Mouse (Mus musculus) neural tube, embryonic 10.5 days (tissue): ENCODE results near the gene Dock9.
"Not testable (repeated sequence)": the region's sequence is repeated elsewhere in the genome, so short reads cannot be mapped to it uniquely, and the experiment has no call there.

Experiments
- DNase-seq: peaks from one replicate; pipeline ENCODE4 v3.0.0-alpha.2; 2017; ENCODE audit warnings: low spot score; ENCODE audit errors: extremely low spot score

The Dock9 gene

GRCm38 (mm10) chr14:121705644-121706043 is 92.0 kb downstream of the Dock9 start:
- DNase-seq: no peak

GRCm38 (mm10) chr14:121702534-121702933 is 95.1 kb downstream of the Dock9 start:
- DNase-seq: no peak

- DNase-seq: no peak
These were observed 97.6 kb downstream of the Dock9 start for GRCm38 (mm10) chr14:121700013-121700412.

GRCm38 (mm10) chr14:121698620-121698950 is 99.1 kb downstream of the Dock9 start:
- DNase-seq: no peak

GRCm38 (mm10) chr14:121697709-121698619 is 99.7 kb downstream of the Dock9 start:
- DNase-seq: peak; percentile 54

DNA sequence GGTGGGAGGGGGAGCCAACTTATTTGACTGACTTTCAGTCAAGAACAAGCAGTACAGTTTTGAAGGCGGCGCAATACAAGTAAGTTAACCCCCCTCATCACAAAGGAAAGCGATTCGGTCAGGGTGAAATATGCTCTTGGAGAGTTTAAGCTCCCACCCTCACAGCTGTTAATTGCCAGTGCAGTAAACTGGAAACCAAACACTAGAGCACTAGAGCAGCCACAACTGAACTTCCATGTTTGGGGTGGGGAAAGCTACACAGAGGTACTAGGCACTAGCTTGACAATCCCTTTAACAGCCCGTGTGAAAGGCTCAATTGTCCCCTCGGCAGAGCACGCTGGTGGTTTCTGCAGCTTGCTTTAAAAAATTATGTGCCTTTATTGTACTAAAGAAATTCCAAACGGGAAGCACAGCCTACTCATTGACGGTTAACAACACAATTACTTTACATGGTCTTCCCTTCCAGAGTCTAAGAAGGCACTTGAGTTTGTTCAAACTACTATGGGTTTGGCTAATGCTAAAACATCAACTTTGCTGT is 100.4 kb downstream of the Dock9 start:
- DNase-seq: peak; percentile 18

- DNase-seq: no peak
These were observed 101.1 kb downstream of the Dock9 start for GRCm38 (mm10) chr14:121696429-121697118.

- DNase-seq: no peak
These were observed 102.9 kb downstream of the Dock9 start for GRCm38 (mm10) chr14:121694706-121695105.

DNA sequence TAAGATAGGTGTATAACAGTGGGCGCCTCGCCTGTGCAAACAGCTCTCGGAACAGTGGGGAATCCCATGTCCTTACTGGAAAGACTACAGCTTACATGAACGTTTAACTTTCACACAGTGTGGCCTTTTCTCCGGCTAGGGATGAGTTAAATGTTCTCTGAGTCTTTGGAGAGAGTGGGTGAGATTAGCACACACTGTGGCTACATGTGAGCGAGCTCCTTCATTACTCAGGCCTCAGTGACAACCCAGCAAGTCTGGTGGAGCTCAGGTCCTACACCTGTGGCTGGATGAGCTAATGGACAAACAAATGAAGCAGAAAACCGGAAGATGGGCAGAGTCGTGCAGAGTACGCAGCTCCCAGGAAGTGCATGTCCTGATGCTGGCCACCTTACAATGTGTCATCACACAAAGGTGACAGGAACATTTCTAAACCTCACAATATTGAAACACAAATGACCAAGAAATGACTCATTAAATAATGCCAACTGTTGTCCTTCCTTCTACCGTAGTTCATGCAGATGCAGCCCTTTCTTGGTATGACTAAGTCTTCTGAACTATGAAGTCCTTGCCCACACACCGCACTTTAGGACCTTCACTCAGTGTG is 103.5 kb downstream of the Dock9 start:
- DNase-seq: no peak

DNA sequence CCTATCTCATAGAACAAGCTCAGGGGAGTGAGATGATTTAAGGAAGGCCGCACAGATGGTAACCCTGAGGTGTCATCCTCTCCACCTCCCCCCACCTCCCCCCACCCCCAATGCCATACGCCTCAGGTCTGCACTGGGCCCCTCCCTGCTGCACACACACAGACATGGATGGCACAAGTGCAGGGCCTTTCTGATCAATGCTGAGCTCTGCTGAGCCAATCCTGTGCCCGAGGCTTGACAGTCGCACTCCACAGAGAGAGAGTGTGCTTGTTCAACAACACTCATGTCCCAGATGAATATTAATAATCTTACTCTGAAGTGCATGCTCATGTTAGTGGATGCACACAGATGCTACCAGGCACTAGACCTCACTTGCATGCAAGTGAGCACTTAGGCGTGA is 108.0 kb downstream of the Dock9 start:
- DNase-seq: not testable (repeated sequence)

GRCm38 (mm10) chr14:121688175-121688574 is 109.5 kb downstream of the Dock9 start:
- DNase-seq: no peak

GRCm38 (mm10) chr14:121687274-121687673 is 110.4 kb downstream of the Dock9 start:
- DNase-seq: no peak

DNA sequence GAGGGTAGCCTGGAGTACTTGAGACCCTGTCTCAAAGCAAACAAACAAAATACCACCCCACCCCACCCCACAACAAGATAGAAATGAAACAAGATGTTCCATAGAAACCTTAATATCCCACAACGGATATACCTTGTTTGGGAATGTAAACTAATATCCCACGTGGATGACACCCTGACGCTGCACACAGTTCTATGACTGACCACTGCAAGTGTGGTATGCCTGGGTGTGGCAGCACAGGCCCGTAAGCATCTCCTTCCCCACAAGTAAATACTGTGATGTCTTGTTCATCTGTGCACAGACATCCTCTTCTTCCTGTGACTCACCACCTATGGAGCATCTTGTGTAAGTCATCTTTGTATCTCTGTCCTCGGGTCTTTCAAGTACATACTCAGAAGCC is 118.7 kb downstream of the Dock9 start:
- DNase-seq: no peak

DNA sequence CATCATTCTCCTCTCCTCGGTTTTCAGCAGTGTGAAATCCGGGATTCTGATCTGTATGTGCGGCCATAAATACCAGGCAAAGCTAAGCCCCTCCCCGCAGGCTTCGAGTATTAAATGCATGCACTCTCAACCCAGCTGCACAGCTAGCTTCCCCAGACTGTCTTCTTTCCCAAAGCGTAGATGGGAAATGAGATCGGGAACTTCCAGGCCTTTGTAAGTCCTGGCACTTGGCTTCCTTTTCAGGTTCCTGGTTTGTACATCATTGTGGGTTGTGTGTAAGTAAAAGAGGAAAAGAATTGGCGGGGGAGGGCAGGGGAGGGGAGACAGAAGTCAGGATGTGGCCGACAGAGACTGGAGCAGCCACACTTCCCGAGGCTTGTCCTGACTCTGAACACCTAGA is 119.2 kb downstream of the Dock9 start:
- no peak for DNase-seq

DNA sequence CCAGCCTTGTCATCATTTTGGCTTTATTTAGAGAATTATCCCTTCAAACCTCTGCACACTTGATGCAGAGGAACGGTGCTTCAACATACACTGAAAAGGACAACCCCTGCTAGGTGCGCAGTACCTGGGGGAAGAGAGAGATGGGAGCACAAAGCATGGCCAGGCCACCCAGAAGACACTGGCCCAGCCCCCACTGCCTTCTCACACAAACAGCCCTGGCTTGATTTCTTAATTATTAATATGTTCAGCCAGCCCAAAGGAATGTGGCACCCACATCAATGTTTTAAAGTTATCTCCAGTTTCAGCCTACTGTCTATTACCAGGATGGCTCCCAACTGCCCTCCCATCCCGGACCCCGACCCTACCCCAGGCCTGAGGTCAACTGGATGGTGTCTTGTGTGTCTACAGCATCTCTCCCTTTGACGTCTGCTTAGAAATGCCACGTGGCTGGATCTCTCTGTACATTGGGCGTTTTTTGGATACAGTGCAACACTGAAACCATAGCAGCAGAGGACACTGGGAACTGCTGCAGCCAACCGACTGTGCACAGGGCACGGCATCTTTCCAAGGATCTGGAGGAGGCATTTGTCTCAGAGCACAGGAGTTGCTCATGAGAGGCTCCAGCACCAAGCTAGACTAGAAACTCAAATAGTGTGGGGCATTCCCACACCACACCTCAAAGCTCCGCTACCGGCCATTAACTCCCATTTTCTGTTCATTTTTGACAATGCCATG is 120.9 kb downstream of the Dock9 start:
- no peak for DNase-seq

DNA sequence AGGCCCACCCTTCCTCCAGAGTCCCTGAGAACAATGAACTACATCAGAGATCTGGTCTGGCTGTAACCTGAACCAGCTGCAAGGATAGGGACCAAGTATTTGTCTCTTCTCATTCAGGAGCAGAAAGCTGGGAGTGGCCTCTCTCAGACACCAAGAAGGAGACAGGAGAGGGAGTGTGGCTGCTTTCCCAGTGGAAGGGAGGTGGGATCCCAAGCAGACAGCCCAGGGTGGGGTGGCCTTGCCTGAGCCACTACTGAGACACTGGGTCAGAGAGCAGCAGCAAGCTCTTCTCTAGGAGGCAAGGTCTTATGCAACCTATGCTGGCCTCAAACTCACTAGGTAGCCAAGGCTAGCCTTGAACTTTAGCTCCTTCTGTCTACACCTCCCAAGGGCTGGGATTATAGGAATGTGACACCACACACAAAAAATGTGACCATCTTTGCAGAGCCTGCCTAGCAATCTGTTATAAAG is 121.5 kb downstream of the Dock9 start:
- DNase-seq: no peak

GRCm38 (mm10) chr14:121675579-121675978 is 122.1 kb downstream of the Dock9 start:
- DNase-seq: no peak

DNA sequence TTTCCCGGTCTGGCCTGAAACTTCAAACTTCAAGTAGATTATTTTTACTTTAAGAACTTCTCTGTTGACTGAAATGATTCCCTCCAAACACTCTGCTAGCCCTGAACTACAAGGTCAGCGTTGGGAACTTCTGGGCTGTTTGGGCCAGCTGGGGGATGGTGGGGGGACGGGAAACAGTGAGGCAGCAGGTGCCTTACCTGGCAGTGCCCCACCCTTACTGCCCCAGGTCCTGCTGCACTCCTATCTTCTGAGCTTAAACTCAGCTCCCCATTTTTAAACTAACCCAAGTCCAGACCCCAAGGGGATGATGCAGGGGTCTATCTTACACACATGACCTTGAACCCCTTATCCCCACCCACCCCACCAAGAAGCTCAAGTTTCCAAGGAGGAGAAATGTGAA is 122.5 kb downstream of the Dock9 start:
- DNase-seq: no peak

- DNase-seq: no peak
These were observed 127.6 kb downstream of the Dock9 start for GRCm38 (mm10) chr14:121670016-121670415.

- no peak for DNase-seq
These were observed 130.9 kb downstream of the Dock9 start for GRCm38 (mm10) chr14:121666641-121667274.
